Mouse (Mus musculus): Measurements from ENCODE around the gene Rab29.

GRCm38 (mm10) chr1:131922100-131922499, 55.1 kb downstream of the Rab29 start:
- TF ChIP-seq POLR2A (IDR thresholded peaks at IDR 0.05; ENCODE audit: low read depth, low read length) (no peak), CTCF (conservative IDR thresholded peaks at IDR 0.05; ENCODE audit: insufficient read depth, insufficient read length, low read depth, low read length) (no peak)
